19 mouse cellular contexts compared by ENCODE assay signal in the genomic region with DNA sequence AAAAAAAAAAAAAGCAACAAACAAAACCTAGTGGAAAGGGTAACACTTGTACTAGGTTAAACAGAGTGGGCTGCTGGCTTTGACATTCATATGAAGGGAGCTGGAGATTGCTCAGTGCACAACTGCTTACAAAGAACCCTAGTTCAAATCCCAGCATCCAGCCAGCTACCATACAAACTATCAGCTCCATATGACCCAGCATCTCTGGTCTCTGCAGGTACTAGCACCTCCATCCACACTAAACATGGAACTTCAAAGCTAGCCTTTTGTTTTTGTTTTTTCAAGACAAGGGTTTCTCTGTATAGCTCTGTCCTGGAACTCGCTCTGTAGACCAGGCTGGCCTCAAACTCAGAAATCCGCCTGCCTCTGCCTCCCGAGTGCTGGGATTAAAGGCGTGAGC. TPM values are rescaled to one million over a fixed set of nuclear protein-coding genes. Genes with fewer than 3 reads are reported as not detected.
"Had no signal": no experiment of that assay in that cellular context is flagged by ENCODE, and none has a peak within 500 bp of the region (broad histone marks: within the 10 kb centered on the region; RNA-seq: fewer than 3 reads in every experiment).

No protein-coding gene starts in this region.

- H3K4me2 ChIP-seq: limb, embryonic 13.5 days; liver, embryonic 12.5 days; liver, embryonic 15.5 days; lung, embryonic 15.5 days; midbrain, embryonic 13.5 days had no signal

- DNase-seq: kidney, adult 9 months; kidney, postnatal 14 days; kidney, postnatal 4 days; layer of hippocampus, adult 9-11 months; liver; lung, adult 18-20 months; lung, postnatal 10 days; lung, postnatal 4 days; thymus, adult 2 months; thymus, postnatal 14 days; thymus, postnatal 4 days had no signal

- H3K9me3 ChIP-seq: limb, embryonic 10.5 days; limb, embryonic 13.5 days; liver, embryonic 12.5 days; liver, embryonic 15.5 days; lung, embryonic 15.5 days; midbrain, embryonic 13.5 days had no signal

- H3K9ac ChIP-seq: limb, embryonic 13.5 days; liver, embryonic 12.5 days; liver, embryonic 15.5 days; lung, embryonic 15.5 days; midbrain, embryonic 13.5 days had no signal

- H3K4me3 ChIP-seq: limb, embryonic 10.5 days; limb, embryonic 13.5 days; liver, embryonic 12.5 days; liver, embryonic 15.5 days; lung, embryonic 15.5 days; midbrain, embryonic 13.5 days had no signal

- H3K27me3 ChIP-seq: limb, embryonic 13.5 days; liver, embryonic 12.5 days; liver, embryonic 15.5 days; lung, embryonic 15.5 days; midbrain, embryonic 13.5 days had no signal

- ATAC-seq: liver, embryonic 12.5 days; midbrain, embryonic 13.5 days; midbrain, embryonic 16.5 days had no signal

- H3K27ac ChIP-seq: limb, embryonic 10.5 days; limb, embryonic 13.5 days; liver, embryonic 12.5 days; liver, embryonic 15.5 days; lung, embryonic 15.5 days; midbrain, embryonic 13.5 days had no signal

RNA-seq across cellular contexts. Expression of a gene that starts 23.1 kb away (rescaled TPM):
- total RNA-seq: monocyte, adult 5-6 weeks had no signal
